Mouse (Mus musculus) kidney, embryonic 15.5 days (tissue): ENCODE results near the gene Ski. TPM values are rescaled to one million over a fixed set of nuclear protein-coding genes. Genes with fewer than 3 reads are reported as not detected.

Source experiments
- ATAC-seq: fragments of 200-750 bp; cut with Nextera tagmentation; replicated peaks from 2 replicates; pipeline ENCODE4 v1.8.0; 2017; ENCODE audit warnings: moderate TSS enrichment; ENCODE audit not compliant: low FRiP score
- H3K27ac ChIP-seq: fragments of 300-500 bp; sonication (generic); 2 replicates; pipeline ENCODE4 v1.5.1; 2015; ENCODE audit warnings: mild to moderate bottlenecking, inconsistent platforms
- H3K27me3 ChIP-seq: fragments of 300-500 bp; sonication (generic); 2 replicates; pipeline ENCODE4 v1.6.1; 2015; ENCODE audit warnings: inconsistent platforms
- H3K36me3 ChIP-seq: fragments of 300-500 bp; sonication (generic); 2 replicates; pipeline ENCODE4 v1.6.1; 2015; ENCODE audit warnings: inconsistent platforms
- H3K4me1 ChIP-seq: fragments of 300-500 bp; sonication (generic); 2 replicates; pipeline ENCODE4 v1.6.1; 2015; ENCODE audit warnings: inconsistent platforms
- H3K4me2 ChIP-seq: fragments of 300-500 bp; sonication (generic); 2 replicates; pipeline ENCODE4 v1.6.1; 2015; ENCODE audit warnings: moderate library complexity, mild to moderate bottlenecking, inconsistent platforms
- H3K4me3 ChIP-seq: fragments of 300-500 bp; sonication (generic); replicated peaks from 2 replicates; pipeline ENCODE4 v1.5.1; 2015; ENCODE audit warnings: mild to moderate bottlenecking, inconsistent platforms
- H3K9ac ChIP-seq: fragments of 300-500 bp; sonication (generic); 2 replicates; pipeline ENCODE4 v1.6.1; 2015; ENCODE audit warnings: mild to moderate bottlenecking, inconsistent platforms
- H3K9me3 ChIP-seq: fragments of 300-500 bp; sonication (generic); replicated peaks from 2 replicates; pipeline ENCODE4 v1.6.1; 2016; ENCODE audit warnings: inconsistent platforms
- WGBS: fragments of 180-500 bp; shearing (Covaris S2); methylation state at CpG from one replicate; pipeline ENCODE4 v1.1.7; 2015; ENCODE audit warnings: mixed read lengths; 5-methylcytosine and 5-hydroxymethylcytosine counted together
- polyA plus RNA-seq: library from polyadenylated mRNA; unstranded; fragments of >200 nt; fragmentation: Nextera tagmentation; extraction: Ambion mirVana; gene quantifications from 2 replicates; pipeline ENCODE4 v1.2.1, GENCODE M21; 2015

Ski gene
- polyA plus RNA-seq, 1 experiment from 2014 or later, result 16.9 TPM

- H3K27ac ChIP-seq, result peak overlapping the region; percentile 38; the same call in 1 of the 2 replicates
- H3K4me3 ChIP-seq, result no peak overlapping the region
- peaks cover 81% of the 10 kb centered on the region for H3K4me1 ChIP-seq
- H3K9ac ChIP-seq, result no peak overlapping the region
- H3K9me3 ChIP-seq, result no peaks in the 10 kb centered on the region
- H3K4me2 ChIP-seq, result no peak overlapping the region
- ATAC-seq, result no peak
- no peaks in the 10 kb centered on the region for H3K27me3 ChIP-seq
- H3K36me3 ChIP-seq, result peaks cover 18% of the 10 kb centered on the region
- WGBS, result 68% methylated on average over 3 of the region's 3 CpGs
Measured at GRCm38 (mm10) chr4:155207841-155208240, 14.6 kb downstream of the Ski start.

- Histone ChIP-seq H3K4me3 (no peak overlapping the region), H3K36me3 (peaks cover 14% of the 10 kb centered on the region), H3K9ac (no peak overlapping the region), H3K4me2 (0 out of 2 replicates have a peak overlapping the region, but pooled peaks have one; percentile 2), H3K27ac (peak overlapping the region; percentile 79), H3K4me1 (peaks cover 81% of the 10 kb centered on the region), H3K9me3 (no peaks in the 10 kb centered on the region), H3K27me3 (no peaks in the 10 kb centered on the region)
- 75% methylated on average over 7 of the region's 8 CpGs for WGBS
- ATAC-seq, result 0 out of 2 replicates have a peak, but pooled peaks have one; percentile 14
Measured at GRCm38 (mm10) chr4:155206498-155206897, 15.9 kb downstream of the Ski start.

GRCm38 (mm10) chr4:155205919-155206318 lies 16.5 kb downstream of the Ski start:
- peak; percentile 65 for ATAC-seq
- 57% methylated on average over 6 of the region's 6 CpGs for WGBS
- peak overlapping the region; percentile 31 for H3K4me2 ChIP-seq
- H3K9me3 ChIP-seq, result no peaks in the 10 kb centered on the region
- H3K4me1 ChIP-seq, result peaks cover 86% of the 10 kb centered on the region
- H3K9ac ChIP-seq, result no peak overlapping the region
- no peak overlapping the region for H3K4me3 ChIP-seq
- peak overlapping the region; percentile 79 for H3K27ac ChIP-seq
- no peaks in the 10 kb centered on the region for H3K27me3 ChIP-seq
- peaks cover 11% of the 10 kb centered on the region for H3K36me3 ChIP-seq

- ATAC-seq, result no peak
- 0 out of 2 replicates have a peak overlapping the region, but pooled peaks have one; percentile 59 for H3K27ac ChIP-seq
- H3K4me1 ChIP-seq, result peaks cover 92% of the 10 kb centered on the region
- H3K9ac ChIP-seq, result no peak overlapping the region
- 0 out of 2 replicates have a peak, but pooled peaks cover 3% of the 10 kb centered on the region for H3K36me3 ChIP-seq
- H3K4me2 ChIP-seq, result no peak overlapping the region
- H3K4me3 ChIP-seq, result no peak overlapping the region
- no peaks in the 10 kb centered on the region for H3K27me3 ChIP-seq
- WGBS, result 86% methylated on average over 7 of the region's 7 CpGs
- no peaks in the 10 kb centered on the region for H3K9me3 ChIP-seq
Measured at GRCm38 (mm10) chr4:155201764-155202163, 20.6 kb downstream of the Ski start.

- H3K4me1 ChIP-seq, result peaks cover 92% of the 10 kb centered on the region
- H3K9me3 ChIP-seq, result no peaks in the 10 kb centered on the region
- H3K36me3 ChIP-seq, result 0 out of 2 replicates have a peak, but pooled peaks cover 3% of the 10 kb centered on the region
- H3K4me3 ChIP-seq, result no peak overlapping the region
- WGBS, result 76% methylated on average over 3 of the region's 3 CpGs
- H3K4me2 ChIP-seq, result no peak overlapping the region
- no peak overlapping the region for H3K9ac ChIP-seq
- ATAC-seq, result no peak
- no peaks in the 10 kb centered on the region for H3K27me3 ChIP-seq
- H3K27ac ChIP-seq, result peak overlapping the region; percentile 59
Measured at GRCm38 (mm10) chr4:155200861-155201390, 21.5 kb downstream of the Ski start.

- ATAC-seq, result no peak
- Histone ChIP-seq H3K4me3 (no peak overlapping the region), H3K36me3 (peaks cover 6% of the 10 kb centered on the region; the same call in 1 of the 2 replicates), H3K9ac (no peak overlapping the region), H3K27me3 (no peaks in the 10 kb centered on the region), H3K4me1 (peaks cover 91% of the 10 kb centered on the region), H3K9me3 (no peaks in the 10 kb centered on the region), H3K27ac (peak overlapping the region; percentile 14; the same call in 1 of the 2 replicates), H3K4me2 (no peak overlapping the region)
- 27% methylated on average over 6 of the region's 6 CpGs for WGBS
Measured at GRCm38 (mm10) chr4:155197726-155198125, 24.7 kb downstream of the Ski start.

- no peak for ATAC-seq
- H3K9me3 ChIP-seq, result no peaks in the 10 kb centered on the region
- H3K4me1 ChIP-seq, result peaks cover 90% of the 10 kb centered on the region
- H3K27ac ChIP-seq, result no peak overlapping the region
- H3K4me3 ChIP-seq, result no peak overlapping the region
- peaks cover 8% of the 10 kb centered on the region; the same call in 1 of the 2 replicates for H3K36me3 ChIP-seq
- no peaks in the 10 kb centered on the region for H3K27me3 ChIP-seq
- no peak overlapping the region for H3K9ac ChIP-seq
- H3K4me2 ChIP-seq, result no peak overlapping the region
- WGBS, result 85% methylated on average over 9 of the region's 9 CpGs
Measured at GRCm38 (mm10) chr4:155195204-155195603, 27.2 kb downstream of the Ski start.

GRCm38 (mm10) chr4:155190275-155190674 lies 32.1 kb downstream of the Ski start:
- Histone ChIP-seq H3K4me3 (no peak overlapping the region), H3K4me1 (peaks cover 91% of the 10 kb centered on the region), H3K36me3 (peaks cover 8% of the 10 kb centered on the region; the same call in 1 of the 2 replicates), H3K4me2 (no peak overlapping the region), H3K9me3 (no peaks in the 10 kb centered on the region), H3K27me3 (no peaks in the 10 kb centered on the region), H3K27ac (peak overlapping the region; percentile 78), H3K9ac (no peak overlapping the region; the same call in 1 of the 2 replicates)
- 31% methylated on average over 7 of the region's 7 CpGs for WGBS
- ATAC-seq, result no peak

- Histone ChIP-seq H3K9me3 (no peaks in the 10 kb centered on the region), H3K4me1 (peaks cover 91% of the 10 kb centered on the region), H3K27ac (peak overlapping the region; percentile 78), H3K36me3 (peaks cover 8% of the 10 kb centered on the region; the same call in 1 of the 2 replicates), H3K9ac (no peak overlapping the region; the same call in 1 of the 2 replicates), H3K27me3 (no peaks in the 10 kb centered on the region), H3K4me2 (no peak overlapping the region), H3K4me3 (no peak overlapping the region)
- ATAC-seq, result peak; percentile 65
- WGBS, result 6% methylated on average over 4 of the region's 4 CpGs
Measured at GRCm38 (mm10) chr4:155189711-155190139, 32.7 kb downstream of the Ski start.

- Histone ChIP-seq H3K27ac (peak overlapping the region; percentile 78), H3K4me1 (peaks cover 97% of the 10 kb centered on the region), H3K4me3 (no peak overlapping the region), H3K9me3 (no peaks in the 10 kb centered on the region), H3K4me2 (no peak overlapping the region), H3K9ac (no peak overlapping the region), H3K36me3 (peaks cover 8% of the 10 kb centered on the region; the same call in 1 of the 2 replicates), H3K27me3 (no peaks in the 10 kb centered on the region)
- no peak for ATAC-seq
Measured at GRCm38 (mm10) chr4:155188803-155189202, 33.6 kb downstream of the Ski start.

- Histone ChIP-seq H3K27ac (peak overlapping the region; percentile 78), H3K9me3 (no peaks in the 10 kb centered on the region), H3K36me3 (peaks cover 8% of the 10 kb centered on the region; the same call in 1 of the 2 replicates), H3K4me2 (no peak overlapping the region), H3K4me3 (no peak overlapping the region), H3K9ac (no peak overlapping the region), H3K4me1 (peaks cover 98% of the 10 kb centered on the region), H3K27me3 (no peaks in the 10 kb centered on the region)
- 15% methylated on average over 8 of the region's 8 CpGs for WGBS
- no peak for ATAC-seq
Measured at GRCm38 (mm10) chr4:155188341-155188740, 34.1 kb downstream of the Ski start.

GRCm38 (mm10) chr4:155187192-155187674 lies 35.2 kb downstream of the Ski start:
- H3K27ac ChIP-seq, result peak overlapping the region; percentile 78
- ATAC-seq, result no peak; the same call in 1 of the 2 replicates
- no peak overlapping the region for H3K9ac ChIP-seq
- no peak overlapping the region for H3K4me2 ChIP-seq
- H3K9me3 ChIP-seq, result no peaks in the 10 kb centered on the region
- 40% methylated on average over 3 of the region's 3 CpGs for WGBS
- no peak overlapping the region for H3K4me3 ChIP-seq
- no peaks in the 10 kb centered on the region for H3K27me3 ChIP-seq
- H3K4me1 ChIP-seq, result peaks cover 96% of the 10 kb centered on the region
- H3K36me3 ChIP-seq, result no peaks in the 10 kb centered on the region
